ENCODE assay signal across 8 mouse cellular contexts in genomic region chrX:10992211-10993004, GRCm38 (mm10).
DNase-seq lines count a peak whose midpoint lies in the region; ATAC-seq and TF ChIP-seq lines count a peak whose summit lies in the region.

No protein-coding gene starts in this region.

- 26% methylated on average over 19 of the region's 19 CpGs for WGBS in forebrain, embryonic 11.5 days
- WGBS in midbrain, embryonic 12.5 days, result 20% methylated on average over 19 of the region's 19 CpGs

- no peak overlapping the region for H3K4me3 ChIP-seq in forebrain, embryonic 11.5 days (ENCODE audit: low read depth, low read length)
- peak overlapping the region; percentile 29 for H3K4me3 ChIP-seq in left cerebral cortex, adult 2 months
- H3K4me3 ChIP-seq in midbrain, embryonic 12.5 days, result peak overlapping the region; percentile 24

- no peaks in the 10 kb centered on the region for H3K9me3 ChIP-seq in forebrain, embryonic 11.5 days (ENCODE audit: control insufficient read depth, low read length)
- H3K9me3 ChIP-seq in midbrain, embryonic 12.5 days, result no peaks in the 10 kb centered on the region

- DNase-seq in ovary, postnatal 10 days (ENCODE audit: low spot score), result peak; percentile 8
- DNase-seq in ovary, adult 18-20 months (ENCODE audit: low spot score), result no peak
- DNase-seq in forebrain, embryonic 11.5 days (ENCODE audit: low spot score), result peak; percentile 60
- DNase-seq in heart, postnatal 36 days, result peak; percentile 8
- DNase-seq in left cerebral cortex, adult 2 months (ENCODE audit: extremely low spot score in 1 of 2, low spot score in 2 of 2), result peak; percentile 22 to 23
- DNase-seq in thymus, postnatal 25 days, result no peak
- no peak for DNase-seq in thymus, postnatal 0 days (ENCODE audit: low spot score)

- peak overlapping the region; percentile 25 for H3K9ac ChIP-seq in forebrain, embryonic 11.5 days (ENCODE audit: low read length)
- H3K9ac ChIP-seq in midbrain, embryonic 12.5 days (replicated peaks), result 0 out of 2 replicates have a peak overlapping the region, but pooled peaks have one; percentile 6

- H3K27me3 ChIP-seq in forebrain, embryonic 11.5 days (ENCODE audit: control insufficient read depth, insufficient read depth, low read length), result no peaks in the 10 kb centered on the region
- peaks cover 16% of the 10 kb centered on the region for H3K27me3 ChIP-seq in midbrain, embryonic 12.5 days

- H3K4me1 ChIP-seq in forebrain, embryonic 11.5 days (replicated peaks; ENCODE audit: control insufficient read depth, insufficient read depth, low read length), result no peaks in the 10 kb centered on the region; the same call in 1 of the 2 replicates
- H3K4me1 ChIP-seq in midbrain, embryonic 12.5 days, result peaks cover 18% of the 10 kb centered on the region

- no peaks in the 10 kb centered on the region for H3K36me3 ChIP-seq in forebrain, embryonic 11.5 days (ENCODE audit: control insufficient read depth, insufficient read depth, low read length)
- no peaks in the 10 kb centered on the region for H3K36me3 ChIP-seq in midbrain, embryonic 12.5 days

- peak; percentile 82 for ATAC-seq in forebrain, embryonic 11.5 days (replicated peaks; ENCODE audit: low FRiP score)
- peak; percentile 80 for ATAC-seq in midbrain, embryonic 12.5 days (ENCODE audit: low FRiP score, low read depth)

- intact Hi-C loops in heart, postnatal 36 days (cut with DNase I), result no loop called here
- intact Hi-C loops in left cerebral cortex, adult 2 months (cut with DNase I), result loop anchor here (2.0 to 5.0 kb wide), 2 partner anchors 95 to 274 kb away; no protein-coding TSS in a partner anchor

- peak overlapping the region; percentile 84 for H3K27ac ChIP-seq in forebrain, embryonic 11.5 days (ENCODE audit: low read depth, low read length)
- H3K27ac ChIP-seq in left cerebral cortex, adult 2 months, result peak overlapping the region; percentile 22
- peak overlapping the region; percentile 84 for H3K27ac ChIP-seq in midbrain, embryonic 12.5 days (replicated peaks)

- H3K4me2 ChIP-seq in forebrain, embryonic 11.5 days (ENCODE audit: low read depth, low read length, severe bottlenecking), result peak overlapping the region; percentile 43
- H3K4me2 ChIP-seq in midbrain, embryonic 12.5 days (replicated peaks), result peak overlapping the region; percentile 49

- no peak for TF ChIP-seq CTCF in left cerebral cortex, adult 2 months (IDR thresholded peaks at IDR 0.05)

Comparison
In these comparisons a context has a peak if more than half of its experiments do, and no peak if none do; other contexts are left out.
1. DNase-seq: peak in ovary, postnatal 10 days (single experiment), forebrain, embryonic 11.5 days (single experiment), heart, postnatal 36 days (2 of 2) and left cerebral cortex, adult 2 months (2 of 2); none in ovary, adult 18-20 months (single experiment), thymus, postnatal 25 days (single experiment) and thymus, postnatal 0 days (single experiment).
2. H3K27ac ChIP-seq: peak in every context shown above with its lines; median percentile 84 in forebrain, embryonic 11.5 days; 84 in midbrain, embryonic 12.5 days; 22 in left cerebral cortex, adult 2 months.